Mouse (Mus musculus): ENCODE measurements around the gene Insm1. TPM values are rescaled to one million over a fixed set of nuclear protein-coding genes. Genes with fewer than 3 reads are reported as not detected.

Gene Insm1
- polyA plus RNA-seq, 1 experiment from 2014 or later, result 0.56 TPM

DNA sequence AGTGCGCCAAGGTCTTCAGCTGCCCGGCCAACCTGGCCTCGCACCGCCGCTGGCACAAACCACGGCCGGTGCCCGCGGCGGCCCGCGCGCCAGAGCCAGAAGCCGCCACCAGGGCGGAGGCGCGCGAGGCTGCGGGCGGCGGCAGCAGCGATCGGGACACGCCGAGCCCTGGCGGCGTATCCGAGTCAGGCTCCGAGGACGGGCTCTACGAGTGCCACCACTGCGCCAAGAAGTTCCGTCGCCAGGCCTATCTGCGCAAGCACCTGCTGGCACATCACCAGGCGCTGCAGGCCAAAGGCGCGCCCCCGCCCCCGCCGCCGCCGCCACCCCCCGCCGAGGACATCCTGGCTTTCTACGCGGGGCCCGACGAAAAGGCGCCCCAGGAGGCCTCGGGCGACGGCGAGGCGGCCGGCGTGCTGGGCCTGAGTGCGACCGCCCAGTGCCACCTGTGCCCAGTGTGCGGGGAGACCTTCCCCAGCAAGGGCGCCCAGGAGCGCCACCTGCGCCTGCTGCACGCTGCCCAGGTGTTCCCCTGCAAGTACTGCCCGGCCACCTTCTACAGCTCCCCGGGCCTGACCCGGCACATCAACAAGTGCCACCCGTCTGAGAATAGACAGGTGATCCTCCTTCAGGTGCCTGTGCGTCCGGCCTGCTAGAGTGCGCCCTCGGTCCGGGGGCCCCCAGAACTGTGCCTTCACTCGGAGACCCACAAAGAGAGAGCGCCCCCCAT is 1.6 kb downstream of the Insm1 start:
- no peak for DNase-seq (ENCODE audit: low spot score)

DNA sequence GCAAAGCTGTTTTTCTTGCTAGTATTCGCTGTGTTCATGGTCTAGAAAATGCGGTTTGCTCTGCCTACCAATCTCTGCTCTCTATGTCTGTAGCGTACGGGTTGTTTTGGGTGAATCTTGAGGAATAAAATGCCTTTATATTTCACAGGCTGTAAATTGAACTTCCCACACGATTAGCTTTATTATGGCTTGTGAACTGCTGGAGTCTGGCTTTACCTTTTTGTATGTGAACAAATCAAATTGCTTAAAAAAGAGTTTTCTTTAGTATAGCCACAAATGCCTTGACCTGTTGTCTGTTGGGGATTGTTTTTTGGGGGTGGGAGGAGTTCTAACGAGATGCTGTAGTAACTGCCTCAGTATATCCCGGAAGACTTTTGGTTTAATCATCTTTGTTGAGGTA is 2.4 kb downstream of the Insm1 start:
- DNase-seq (ENCODE audit: low spot score), result no peak

DNA sequence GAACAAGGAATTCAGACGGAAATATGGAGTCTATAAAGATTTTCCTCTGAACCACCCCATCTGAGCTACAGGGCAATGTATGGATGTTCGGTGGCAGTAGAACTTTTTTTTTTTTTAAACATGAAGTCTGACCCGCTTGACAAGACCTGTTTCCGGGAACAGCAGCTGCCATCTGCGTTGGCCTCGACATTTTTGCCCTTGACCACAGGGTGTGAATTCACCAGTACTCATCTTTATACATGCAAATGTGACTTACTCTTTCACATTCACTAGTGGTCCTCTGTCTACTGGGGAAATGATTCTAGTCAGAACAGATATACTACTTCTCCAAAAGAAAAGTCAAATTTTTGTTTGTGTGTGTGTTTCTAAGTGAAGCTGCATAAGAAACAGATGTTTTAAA is 4.1 kb downstream of the Insm1 start:
- DNase-seq (ENCODE audit: low spot score), result no peak

DNA sequence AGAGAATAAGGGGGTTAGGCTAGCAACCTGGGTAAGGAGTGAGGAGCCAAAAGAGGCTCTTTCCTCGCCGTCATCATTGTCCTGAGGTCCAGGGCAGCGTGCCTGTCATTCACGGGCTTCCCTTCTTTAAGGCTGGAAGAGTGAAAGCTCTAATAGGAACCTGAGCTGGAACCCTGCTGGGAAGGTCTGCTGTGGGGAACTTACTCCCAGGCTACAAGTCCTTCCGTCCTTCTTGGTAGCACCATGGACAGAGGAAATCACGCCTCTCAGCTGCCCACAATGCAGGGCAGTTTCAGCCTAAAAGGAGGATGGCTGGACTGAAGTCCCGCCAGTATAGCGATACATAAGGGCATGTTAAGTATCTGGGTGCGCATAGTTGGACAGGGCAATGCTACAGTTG is 4.8 kb downstream of the Insm1 start:
- no peak for DNase-seq (ENCODE audit: low spot score)

DNA sequence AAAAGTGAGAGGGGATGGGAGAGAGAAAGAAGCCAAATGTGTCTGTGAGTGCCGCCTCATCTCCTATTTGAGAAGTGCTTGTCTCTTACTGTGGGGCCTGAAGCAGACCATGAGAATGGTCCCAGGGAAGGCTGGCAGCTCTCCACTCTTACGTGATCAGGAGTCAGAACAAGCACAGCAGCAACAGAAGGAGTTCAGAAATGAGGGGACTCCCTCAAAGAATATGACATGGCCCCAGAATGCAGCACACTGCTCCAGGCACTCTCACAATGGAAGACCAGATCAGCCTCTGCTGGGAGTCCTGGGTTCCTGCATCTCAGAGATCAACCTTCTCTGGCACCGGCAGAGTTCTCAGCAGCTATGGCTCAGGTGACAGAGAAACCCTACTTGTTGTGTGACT is 5.9 kb downstream of the Insm1 start:
- no peak for DNase-seq (ENCODE audit: low spot score)

DNA sequence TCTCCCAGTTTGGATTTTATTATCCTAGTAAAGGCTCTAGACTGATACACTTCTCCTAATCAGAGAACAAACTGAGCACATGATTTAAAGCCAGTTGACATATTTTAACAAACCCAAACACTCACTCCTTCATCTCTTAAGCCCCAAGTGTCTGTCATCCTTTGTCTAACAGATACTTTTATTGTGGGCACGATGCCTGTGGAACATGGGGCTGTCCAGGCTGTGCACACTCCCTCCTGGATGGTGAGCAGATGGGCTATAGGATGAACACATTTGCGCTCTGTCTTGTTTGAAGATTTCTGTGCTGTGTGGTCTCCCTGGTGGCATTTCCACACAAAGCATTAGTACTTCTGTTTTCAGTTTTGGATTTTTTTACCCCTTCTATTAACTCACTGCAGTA is 6.7 kb downstream of the Insm1 start:
- no peak for DNase-seq (ENCODE audit: low spot score)

DNA sequence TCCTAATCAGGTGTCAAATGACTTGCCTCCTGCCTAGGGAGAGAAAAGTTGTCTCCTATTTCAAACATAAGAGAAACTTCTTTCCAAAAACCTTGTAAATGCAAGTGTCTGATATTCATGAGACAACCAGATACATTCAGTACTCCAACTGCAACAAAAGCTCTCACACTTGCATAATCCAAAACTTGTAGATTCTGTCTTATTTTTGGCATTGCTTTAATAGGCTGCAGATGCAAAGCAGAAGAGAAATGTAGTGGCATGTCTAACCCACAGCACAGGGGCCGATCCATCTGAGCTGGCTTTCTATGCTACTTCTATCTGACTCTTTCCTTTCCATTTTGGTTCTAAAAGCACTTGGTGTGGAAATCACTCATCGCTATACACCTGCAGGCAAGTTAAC is 9.8 kb downstream of the Insm1 start:
- no peak for DNase-seq (ENCODE audit: low spot score)

DNA sequence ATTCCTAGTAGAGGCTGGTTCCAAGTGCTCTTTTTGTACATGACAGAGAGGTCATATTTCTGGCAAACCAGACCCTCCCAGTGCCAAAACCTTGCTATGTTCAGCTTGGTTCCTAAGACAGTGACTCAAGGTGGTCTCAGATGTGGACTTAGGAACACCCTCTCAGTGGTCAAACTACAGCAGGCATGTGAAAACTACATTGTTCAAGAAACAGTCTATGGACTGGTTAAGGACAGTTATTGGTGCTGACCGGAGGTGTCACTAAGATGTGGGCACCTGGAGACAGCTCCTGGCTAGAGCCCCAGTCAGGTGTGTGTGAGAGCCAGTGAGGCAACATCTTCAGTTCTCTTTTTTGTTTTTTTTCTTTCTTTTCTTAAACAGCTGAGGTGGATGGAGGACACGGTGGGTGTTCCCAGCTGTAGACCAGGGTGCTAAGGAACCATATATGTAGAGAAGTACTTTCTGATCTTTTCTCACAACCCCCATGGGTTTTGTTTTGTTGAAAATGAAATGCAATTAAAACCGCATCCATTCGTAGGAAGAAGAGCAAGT is 17.6 kb downstream of the Insm1 start:
- DNase-seq (ENCODE audit: low spot score), result no peak

DNA sequence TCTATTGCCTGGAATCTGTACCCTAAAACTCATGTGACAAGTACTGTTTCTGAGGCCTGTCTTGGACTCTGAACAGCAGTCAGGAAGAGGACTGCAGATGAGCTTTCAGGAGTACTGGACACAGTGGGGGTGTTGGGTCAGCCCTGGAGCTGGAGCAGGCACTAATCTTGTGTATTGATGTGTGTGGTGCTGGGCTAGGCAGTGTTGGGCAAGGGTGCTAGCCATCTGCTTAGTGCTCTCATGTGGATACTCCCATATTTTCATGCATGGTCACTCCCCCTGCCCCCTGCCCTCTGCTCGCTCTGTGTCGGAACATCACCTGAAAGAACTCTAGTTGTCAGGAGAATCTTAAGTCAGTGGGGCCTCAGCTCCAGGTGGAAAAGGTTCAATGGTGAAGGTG is 22.3 kb downstream of the Insm1 start:
- no peak for DNase-seq (ENCODE audit: low spot score)

DNA sequence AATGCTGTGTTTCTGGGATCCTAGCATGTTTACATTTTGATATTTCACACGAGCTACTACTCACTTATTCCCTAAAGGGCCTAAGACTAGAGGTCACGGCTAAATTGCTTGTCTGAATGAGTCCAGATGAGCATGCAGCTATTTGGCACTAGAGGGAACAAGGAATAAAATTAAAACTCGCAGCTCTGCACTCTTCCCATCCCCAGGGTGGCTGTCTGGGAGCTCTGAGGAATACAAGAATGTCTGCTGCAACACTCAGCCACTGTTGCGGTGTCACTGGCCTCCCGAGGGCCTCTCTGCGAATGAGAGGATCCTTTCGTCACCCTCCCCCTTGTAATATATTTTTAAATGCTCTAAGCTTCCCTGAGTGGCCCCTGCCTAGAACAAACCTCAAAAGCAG is 23.7 kb downstream of the Insm1 start:
- no peak for DNase-seq (ENCODE audit: low spot score)

DNA sequence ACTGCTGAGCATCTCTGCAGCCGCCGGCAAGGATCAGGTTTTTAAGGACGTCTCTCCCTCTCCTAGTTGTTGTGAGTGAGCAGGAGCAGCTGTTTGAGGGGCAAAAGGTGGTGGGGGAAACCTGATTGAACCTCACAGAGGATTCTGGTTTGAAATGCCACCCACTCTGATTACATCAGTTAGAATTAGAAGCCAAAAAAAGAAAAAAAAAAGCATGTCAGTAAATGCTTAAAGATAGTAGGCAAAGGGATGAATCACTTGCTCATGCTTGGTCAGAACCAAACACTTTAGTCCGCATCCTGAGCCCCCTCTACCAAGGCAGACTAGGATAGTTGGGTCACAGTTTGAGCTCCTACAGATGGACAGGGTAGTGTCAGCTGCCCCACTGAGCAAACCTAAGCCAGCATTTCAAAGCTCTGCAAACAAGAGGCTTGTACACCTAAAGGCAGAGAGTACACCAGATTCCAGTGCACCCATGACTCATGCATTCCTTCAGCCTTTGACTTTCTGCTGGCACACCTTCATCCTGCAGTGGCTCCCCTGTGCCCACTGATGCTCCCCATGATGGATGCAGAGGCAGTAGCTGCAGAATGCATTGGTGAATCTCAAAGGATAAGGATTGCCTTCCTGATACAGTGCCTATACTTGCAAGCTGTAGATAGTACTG is 24.8 kb downstream of the Insm1 start:
- DNase-seq (ENCODE audit: low spot score), result no peak

DNA sequence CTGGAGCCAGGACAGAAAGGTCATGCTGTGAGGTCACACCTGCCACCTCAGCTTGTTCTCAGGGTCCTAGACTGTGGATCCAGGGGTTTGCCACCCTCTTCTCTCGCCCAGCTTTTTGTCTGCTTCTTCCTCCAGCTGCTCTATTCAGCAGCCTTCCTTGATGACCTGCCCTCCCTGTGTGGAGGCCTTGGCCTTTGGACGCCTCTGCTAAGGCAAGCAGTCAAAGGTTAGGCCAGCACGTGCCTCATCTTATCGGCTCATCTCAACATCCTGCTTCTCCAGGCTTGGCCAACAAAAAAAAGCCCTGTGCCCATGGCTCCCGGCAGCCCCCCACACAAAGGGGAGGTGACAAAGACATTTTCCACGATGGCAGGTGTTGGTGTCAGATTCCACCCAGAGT is 25.9 kb downstream of the Insm1 start:
- DNase-seq (ENCODE audit: low spot score), result no peak

DNA sequence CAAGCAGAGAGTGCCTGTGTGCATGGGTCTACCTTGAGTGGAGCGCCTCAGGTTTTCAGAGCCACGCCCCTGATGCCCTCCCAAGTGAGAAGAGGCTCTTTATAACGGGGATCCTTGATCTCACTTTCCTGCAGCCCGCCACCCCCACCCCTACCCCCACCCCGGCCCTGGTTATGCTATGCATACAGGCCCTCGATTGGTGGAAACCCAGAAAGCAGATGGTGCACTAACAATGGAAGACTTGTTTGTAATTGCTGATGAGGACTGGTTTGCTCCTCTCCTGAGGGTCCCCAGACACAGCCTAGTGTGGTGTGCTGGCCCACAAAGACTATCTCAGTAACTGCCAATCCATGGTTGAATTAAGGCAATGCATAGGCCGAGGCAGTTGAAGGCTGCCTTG is 27.3 kb downstream of the Insm1 start:
- DNase-seq (ENCODE audit: low spot score), result no peak

DNA sequence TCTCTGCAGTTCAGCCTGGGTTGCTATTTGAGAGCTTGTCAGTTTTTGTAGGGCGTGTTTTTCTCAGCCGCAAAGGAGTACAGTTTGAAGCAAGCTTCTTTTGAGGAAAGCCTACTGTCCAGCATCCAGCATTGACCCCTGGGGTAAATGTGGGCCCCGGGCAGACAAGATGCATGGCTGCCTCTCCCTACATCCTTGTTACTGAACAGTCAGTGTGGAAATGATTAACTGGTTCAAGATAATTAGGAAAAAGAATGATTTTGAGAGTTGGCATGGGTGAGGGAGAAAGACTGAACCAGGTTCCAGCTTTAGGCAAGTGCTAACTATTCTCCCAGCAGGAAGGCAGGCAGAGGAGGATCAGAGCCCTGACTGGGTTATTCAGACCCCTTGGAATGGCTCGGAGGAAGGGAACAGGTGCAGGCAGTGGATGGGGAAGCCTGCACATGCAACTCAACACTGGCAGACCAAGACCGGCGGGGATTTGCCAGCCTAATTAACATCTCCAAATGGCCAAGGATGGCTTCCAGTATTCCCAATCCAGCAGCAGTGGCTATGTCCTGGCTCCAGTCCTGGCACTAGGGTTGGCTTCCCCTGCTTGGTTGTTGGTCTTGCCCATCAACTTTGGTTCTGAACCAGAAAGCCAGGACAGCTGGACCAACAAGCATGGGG is 28.6 kb downstream of the Insm1 start:
- no peak for DNase-seq (ENCODE audit: low spot score)

DNA sequence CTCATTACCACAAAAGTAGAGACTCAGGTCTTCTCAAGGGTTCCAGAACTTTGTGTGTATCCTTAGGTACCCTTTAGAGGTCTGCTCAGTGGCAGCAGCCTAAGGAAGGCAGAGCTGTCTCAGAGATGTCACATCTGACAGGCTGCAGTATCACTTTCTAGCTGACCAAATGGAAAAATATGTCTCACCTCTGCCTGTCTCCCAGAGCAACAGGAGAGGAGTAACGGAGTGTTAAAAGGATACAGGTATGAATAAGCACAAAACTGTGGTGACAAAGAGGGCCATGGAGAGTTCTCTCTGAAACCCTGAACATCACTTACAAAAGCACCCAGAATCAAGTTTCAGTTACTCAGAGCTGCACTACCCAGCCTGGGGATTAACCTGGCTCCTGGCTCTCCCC is 32.7 kb downstream of the Insm1 start:
- no peak for DNase-seq (ENCODE audit: low spot score)

DNA sequence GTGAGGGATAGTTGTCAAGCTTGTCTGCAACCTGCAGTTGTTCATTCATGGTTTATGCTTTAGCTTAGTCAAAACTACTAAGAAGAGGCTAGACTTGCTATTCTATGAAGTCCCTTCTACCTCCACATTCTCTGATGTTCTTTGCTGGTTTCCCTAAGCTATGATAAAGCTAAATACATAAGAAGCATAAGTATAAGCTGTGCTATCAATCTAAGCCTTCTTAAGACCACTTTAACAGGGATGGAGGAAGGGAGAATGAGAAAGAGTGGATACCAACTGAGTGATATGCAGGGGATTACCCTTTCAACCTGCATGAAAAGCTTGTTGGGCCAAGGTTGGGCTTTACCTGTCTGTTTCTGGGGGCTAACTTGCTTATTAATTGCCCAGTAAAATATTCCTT is 33.9 kb downstream of the Insm1 start:
- DNase-seq (ENCODE audit: low spot score), result no peak

DNA sequence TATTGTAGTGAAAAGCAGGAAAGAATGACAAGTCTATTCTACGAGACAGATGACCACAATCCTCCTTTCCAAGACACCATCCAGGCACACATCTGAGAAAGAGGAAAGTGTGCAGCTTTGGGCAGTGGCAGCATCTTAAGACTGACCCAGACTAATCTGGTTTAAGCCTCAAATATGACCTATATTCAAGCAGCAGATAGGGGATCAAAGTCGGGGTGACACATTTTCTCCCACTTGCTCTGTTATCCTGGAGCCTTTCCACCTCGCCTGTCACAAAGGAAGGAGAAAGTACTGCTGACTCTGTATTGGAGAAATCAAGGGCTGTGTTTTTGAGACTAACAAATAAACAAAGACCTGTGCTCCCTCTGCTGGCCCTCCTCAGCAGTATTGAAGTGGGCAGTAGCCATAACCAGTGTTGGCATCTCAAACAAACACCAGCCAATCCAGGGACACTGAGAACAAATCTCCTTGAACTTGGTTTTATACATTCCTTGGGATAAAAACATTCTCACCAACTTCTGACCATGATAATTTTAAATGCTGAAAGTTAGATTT is 34.7 kb downstream of the Insm1 start:
- DNase-seq (ENCODE audit: low spot score), result no peak

DNA sequence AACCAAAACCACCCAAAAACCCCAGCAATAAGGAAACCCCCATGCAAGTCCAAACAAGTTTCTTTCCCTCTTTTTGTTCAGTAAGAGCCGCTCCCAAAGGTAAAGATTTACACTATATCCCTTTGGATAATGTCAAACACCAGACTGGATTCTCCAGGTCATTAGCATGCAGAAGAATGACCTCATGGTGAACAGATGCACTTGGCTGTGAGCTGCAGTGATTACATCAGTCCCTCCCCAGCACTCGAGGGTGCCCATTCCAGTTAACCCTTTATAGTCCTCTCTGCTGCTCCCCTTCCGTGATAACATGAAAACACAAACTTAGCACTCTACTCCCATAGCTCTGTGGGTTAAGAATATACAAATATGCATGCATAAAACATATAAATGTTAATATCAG is 35.3 kb downstream of the Insm1 start:
- no peak for DNase-seq (ENCODE audit: low spot score)

DNA sequence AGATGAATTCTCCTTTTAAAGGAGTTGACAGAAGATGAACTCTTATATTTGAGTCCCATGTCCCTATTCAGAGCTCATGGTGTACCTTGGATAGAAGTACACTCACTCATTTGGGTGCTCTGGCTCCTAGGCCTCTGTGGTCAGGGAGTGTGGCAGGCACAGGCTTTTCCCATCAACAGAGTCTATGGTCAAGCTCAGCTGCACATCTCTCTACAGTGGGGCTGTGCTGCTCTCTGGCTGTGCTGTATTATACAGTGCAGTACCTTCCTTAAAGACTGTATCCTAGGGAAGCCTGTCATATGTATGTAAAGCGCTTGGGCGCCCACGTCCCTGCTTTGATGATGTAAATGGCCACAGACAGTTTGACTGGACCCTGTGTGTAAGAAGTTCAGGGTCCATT is 35.9 kb downstream of the Insm1 start:
- no peak for DNase-seq (ENCODE audit: low spot score)

DNA sequence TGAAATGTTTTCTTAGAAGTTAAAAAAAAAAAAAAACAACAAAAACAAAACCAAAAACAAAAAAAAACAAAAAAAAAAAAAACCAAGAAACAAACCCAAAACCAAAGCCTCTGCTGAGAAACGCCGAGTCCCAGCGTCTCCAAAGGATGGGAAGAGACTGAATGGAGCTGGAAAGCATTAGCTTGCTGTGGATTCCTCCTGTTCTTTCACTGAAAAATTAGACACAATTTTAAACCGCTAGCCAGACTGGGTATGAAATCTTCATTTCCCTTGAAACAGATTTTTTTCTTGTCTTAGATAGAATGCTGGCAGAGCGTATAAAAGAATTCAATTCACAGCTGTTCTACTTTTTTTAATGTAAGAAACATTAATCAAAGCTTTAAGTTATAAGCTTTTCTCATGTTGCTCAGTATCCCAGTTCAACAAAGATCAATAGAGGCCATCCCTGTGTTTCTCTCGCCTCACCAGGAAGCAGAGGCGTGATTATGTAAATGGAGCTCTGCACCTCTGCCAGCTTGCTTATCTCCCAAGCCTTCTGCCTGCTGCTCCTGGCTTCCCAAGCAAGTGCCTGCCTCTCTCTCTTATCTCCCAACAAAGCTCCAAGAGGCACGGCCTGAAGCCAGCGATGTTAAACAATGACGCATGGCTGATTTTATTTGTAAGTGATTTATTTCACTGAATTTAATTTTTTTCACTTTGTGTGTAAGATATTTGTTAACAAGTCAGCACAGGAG is 37.2 kb downstream of the Insm1 start:
- DNase-seq (ENCODE audit: low spot score), result no peak

DNA sequence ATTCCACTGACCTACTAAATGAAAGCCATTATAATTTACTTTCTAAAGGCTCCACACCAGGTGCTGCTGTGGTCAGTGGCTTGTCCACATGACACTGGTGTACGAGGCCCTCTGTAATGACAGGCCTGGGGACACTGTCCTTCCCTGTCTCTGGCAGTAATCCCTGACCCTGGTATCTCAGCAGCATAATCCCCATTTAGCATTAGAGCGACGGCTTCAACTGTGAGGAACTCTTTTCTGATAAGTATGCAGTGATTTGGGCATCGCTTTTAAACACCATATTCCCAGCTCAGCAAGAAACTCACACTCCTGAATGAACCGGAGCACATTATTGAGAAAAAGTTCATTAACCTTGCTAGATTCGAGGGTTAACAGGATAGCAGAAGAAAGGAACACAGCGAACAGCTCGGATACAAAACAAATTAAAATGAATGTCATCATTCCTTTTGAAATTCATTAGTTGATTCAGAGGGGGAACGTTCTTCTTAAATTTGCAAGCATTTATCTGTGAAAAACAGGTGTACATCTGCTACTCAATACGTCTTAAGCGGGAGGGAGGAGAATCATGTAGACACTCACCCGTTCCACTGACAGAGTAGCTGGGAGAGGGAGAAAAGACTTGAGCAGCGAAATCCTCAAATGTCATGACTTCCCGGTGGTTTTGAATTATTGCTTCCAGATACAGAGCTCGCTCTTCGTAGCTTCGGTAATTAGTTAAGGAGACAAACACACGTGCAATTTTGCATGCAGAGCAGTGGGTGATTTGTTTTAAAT is 38.3 kb downstream of the Insm1 start:
- no peak for DNase-seq (ENCODE audit: low spot score)

All from thymus, postnatal 0 days (tissue).